Mouse (Mus musculus): Measurements from ENCODE around the gene Gria4. TPM values are rescaled to one million over a fixed set of nuclear protein-coding genes. Genes with fewer than 3 reads are reported as not detected.
"Not testable (repeated sequence)": the region's sequence is repeated elsewhere in the genome, so short reads cannot be mapped to it uniquely, and the experiment has no call there.

Gria4 gene
- total RNA-seq, 1 experiment from 2014 or later: not detected

DNA sequence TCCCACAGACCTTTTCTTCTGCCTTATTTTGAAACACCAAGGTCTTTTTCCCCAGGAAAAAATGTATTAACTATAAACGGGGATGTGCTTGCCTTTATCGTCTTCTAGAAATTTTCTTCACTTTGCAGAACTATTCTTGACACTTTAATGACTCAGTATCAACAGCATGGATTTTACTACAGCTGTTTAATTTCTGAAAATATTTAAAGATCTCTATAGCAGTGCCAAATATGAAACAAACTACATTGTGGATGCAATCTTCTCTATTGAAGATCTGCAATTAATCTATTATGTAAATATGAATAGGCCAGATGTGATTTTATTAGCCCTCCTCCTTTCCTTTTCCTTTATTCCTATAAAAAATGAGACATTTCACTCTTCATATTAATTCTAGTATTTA, 194.2 kb downstream of the Gria4 start:
- no peak for ATAC-seq (replicated peaks; ENCODE audit: low read depth, poor library complexity, severe bottlenecking)

DNA sequence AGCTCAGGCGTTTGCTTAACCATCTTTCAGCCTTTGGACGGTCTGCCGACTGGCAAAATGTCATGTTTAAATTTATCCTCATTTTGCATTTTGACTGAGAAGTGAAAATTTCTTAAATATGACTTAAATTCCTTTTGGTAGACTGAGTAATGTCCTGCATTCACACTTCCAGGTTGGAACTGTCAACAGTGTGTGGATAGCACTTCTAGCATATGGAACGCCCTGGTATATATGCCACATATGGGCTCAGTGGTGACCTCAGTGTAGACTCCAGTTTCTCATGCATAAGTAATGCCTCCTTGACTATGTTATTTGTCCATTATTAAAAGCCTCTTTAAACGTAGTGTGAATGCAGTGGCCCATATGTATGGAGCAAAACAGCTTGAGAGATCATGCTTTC, 222.4 kb downstream of the Gria4 start:
- no peak for ATAC-seq (replicated peaks; ENCODE audit: low read depth, poor library complexity, severe bottlenecking)

DNA sequence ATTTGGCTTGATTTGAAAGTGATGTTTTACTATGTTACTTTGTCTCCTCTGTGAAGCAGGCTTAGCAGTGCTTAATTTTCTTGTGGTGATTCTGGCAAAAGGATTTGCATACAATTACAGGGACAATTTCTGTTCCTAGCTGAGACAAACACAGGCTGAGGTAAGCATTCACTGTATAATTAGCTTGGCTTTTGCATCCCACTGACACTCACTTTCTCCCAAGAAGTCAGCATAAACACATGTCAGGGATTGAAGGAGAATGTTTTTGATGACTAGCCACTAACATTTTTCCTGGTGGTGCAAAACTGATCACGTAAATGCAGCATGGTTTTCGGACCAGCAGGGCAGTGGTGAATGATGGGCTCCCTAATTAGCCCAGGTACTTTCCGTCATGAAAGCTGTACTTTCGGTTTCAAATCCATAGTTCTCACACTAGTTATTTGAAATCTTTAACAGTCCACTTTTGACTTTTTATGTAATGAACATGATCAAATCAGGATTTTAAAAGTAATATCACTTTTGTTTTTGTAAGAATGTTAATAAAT, 240.5 kb downstream of the Gria4 start:
- ATAC-seq (replicated peaks; ENCODE audit: low read depth, poor library complexity, severe bottlenecking): no peak

DNA sequence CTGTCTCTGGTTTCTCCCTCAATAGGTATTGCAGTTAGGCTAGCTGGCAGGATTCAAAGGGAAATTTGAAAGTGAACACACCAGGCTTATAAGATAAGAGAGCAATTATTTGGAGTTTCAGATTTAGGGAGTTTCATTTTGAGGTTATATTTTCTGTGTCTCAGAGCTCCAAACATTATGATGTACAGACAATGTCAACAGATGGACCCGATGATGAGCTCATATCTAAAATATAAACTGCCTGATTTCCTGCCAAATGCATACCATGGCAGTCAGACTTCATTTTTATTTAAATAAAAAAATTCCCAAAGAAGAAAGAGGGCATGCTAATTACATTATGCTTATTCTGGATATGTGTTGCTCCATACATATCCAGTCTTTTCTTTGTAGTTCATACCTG, 256.8 kb downstream of the Gria4 start:
- no peak for ATAC-seq (replicated peaks; ENCODE audit: low read depth, poor library complexity, severe bottlenecking)

DNA sequence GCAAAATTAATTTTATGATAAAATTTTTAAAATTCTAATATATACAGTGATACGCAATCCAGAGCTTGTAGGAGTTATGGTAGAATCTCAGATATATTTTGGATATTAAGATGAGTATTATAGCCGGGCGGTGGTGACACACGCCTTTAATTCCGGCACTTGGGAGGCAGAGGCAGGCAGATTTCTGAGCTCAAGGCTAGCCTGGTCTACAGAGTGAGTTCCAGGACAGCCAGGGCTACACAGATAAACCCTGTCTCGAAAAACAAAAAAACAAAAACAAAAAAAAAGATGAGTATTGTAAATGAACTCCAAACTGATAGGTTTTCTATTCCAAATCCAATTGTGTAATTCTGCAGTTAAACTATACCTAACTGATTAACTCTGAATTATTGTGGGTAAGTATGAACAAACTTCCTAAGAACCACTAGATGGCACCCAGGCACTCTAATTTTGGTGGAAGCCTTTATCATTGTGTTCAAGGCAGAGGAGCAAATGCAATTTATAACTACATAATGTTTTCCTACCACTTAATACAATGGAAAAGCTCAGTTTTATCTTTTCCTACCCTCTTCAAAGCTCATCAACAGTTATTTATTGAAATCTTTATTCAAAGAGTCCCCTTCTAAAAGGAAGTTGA, 259.4 kb downstream of the Gria4 start:
- peak; percentile 47; the same call in 1 of the 2 replicates for ATAC-seq (replicated peaks; ENCODE audit: low read depth, poor library complexity, severe bottlenecking)

DNA sequence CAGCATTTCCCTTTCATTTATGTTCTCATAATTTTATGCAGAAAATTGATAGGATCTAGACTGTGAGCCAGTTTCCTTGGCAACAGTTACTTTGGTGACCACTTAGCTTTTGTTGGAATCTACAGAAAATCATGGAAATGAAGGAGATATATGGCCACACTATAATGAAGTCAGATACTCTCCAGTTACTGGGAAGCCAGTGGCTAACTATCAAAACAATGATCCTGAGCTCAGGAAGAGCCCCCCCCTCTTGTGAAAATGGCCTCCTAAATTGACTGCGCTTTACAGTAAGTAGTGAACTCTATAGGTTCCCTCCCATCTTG, 281.5 kb downstream of the Gria4 start:
- no peak for ATAC-seq (replicated peaks; ENCODE audit: low read depth, poor library complexity, severe bottlenecking)

DNA sequence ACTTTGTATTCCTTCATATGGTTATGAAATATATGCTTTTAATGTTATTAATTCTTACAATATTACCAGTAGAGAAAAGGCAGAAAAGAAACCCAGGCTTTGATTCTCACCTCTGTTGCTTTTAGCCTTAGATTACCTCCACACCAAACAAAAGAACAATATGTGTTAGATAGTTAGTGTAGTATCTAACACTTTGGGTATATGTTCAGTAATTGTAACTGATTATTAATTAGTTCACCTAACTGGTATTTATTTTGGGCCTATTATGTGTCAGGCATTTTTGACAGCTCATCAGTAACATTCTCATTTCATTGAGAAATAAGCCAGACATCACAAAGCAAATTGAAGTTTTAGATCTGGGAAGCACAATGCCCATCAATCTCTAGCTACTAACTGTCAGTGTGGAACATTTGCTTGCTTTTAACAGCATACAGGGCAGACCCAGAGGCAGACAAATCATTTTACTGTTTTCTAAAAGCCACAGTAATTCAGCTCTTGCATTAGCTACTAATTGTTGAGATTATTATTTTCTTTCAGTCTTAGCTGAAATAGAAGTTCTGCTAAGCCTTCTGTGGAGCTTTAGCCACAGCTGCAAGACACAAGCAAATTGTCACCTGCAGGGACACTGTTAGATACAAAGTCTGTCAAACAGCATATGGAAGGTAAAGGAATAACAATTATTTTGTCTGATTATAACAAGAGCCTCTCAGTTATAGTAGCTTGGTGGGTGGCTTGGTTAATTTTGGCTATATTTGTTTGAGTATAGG, 282.1 kb downstream of the Gria4 start:
- no peak for ATAC-seq (replicated peaks; ENCODE audit: low read depth, poor library complexity, severe bottlenecking)

DNA sequence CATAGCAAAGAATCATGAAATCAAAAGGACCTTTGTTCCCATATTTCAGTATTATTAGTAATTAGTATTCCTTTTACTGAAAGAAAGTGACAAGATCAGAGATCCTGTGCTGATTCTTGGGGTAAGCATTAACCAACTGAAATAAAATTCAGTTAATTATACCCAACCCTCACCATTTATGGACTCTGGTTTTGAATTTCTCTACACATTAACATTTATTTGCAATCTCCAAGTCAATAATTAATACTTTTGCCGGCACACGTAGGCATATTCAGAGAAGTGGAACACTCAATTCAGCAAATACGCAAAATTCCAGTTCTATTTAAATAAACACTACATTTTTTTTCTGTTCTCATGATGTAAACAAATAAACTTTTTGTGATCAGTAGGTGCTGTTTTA, 289.9 kb downstream of the Gria4 start:
- no peak for ATAC-seq (replicated peaks; ENCODE audit: low read depth, poor library complexity, severe bottlenecking)

DNA sequence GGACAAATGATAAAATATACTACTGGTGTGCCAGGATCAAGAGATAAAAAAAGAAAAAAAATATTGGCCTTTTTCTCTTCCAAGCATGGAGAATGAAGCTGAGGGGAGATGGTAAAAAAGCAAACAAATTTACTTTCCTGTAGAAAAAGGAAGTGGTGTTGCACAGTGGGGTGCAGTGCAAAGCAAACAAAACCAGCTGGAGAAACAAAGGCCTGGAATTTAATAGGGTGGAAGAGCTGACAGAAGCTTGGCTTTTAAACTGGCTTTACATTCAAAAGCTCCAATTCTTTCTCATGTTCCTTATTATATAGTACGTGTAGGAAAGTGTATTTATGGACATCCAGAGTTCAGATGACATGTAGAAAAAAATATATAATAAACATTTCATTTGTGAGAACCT, 290.9 kb downstream of the Gria4 start:
- ATAC-seq (replicated peaks; ENCODE audit: low read depth, poor library complexity, severe bottlenecking): no peak

DNA sequence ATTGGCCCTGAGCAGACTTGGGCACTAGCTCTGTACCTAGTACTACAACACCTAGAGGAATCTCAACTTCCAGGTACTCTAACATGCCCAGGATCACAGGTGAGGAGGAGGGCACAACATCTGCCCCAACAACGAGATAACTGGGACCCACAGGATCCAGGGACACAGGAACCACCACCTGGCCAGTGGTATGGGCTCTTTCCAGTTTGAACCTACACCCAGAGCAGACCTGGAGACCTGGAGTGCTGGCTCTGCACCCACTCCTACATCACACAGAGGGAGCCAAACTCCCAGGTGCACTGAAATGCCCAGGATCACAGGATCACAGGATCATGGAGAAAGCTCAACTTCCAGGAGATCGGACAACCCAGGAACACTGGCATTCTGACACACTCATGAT, 309.6 kb downstream of the Gria4 start:
- no peak for ATAC-seq (replicated peaks; ENCODE audit: low read depth, poor library complexity, severe bottlenecking)

DNA sequence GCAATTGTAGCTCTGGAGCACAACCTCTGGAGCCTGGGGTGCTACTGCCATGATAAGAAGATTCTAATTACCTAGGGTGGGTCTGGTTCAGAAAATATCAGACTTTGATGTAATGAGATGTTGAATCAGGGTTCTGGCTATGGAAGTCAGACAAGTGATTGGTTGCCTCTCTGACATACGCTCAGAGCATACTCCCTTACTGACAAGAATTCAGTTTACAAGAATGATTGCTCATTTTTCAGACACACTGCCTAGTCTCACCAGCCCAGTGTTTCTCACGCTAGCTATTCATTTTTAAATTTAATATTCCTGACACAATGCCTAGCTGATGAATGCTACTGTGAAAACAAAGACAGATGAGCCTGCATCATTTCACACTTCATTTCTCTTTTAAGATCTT, 311.5 kb downstream of the Gria4 start:
- no peak for ATAC-seq (replicated peaks; ENCODE audit: low read depth, poor library complexity, severe bottlenecking)

DNA sequence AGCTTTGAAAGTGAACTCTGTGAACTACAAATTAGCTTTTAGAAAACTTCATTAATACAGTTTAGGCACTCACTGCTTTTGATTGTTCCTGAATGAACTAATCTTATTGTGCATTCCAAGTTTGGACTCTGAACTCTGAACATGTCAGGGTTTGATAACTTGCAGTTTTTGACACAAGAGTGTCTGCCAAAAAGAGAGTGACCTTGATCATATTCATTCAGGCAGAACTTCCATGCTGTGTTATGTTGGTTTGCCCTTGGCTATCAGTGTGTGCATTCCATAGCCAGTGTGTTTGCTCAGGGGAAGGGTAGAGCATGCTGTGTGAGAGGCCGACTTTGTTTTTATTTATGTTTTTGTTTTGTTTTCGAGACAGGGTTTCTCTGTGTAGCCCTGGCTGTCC, 325.2 kb downstream of the Gria4 start:
- ATAC-seq (replicated peaks; ENCODE audit: low read depth, poor library complexity, severe bottlenecking): no peak

DNA sequence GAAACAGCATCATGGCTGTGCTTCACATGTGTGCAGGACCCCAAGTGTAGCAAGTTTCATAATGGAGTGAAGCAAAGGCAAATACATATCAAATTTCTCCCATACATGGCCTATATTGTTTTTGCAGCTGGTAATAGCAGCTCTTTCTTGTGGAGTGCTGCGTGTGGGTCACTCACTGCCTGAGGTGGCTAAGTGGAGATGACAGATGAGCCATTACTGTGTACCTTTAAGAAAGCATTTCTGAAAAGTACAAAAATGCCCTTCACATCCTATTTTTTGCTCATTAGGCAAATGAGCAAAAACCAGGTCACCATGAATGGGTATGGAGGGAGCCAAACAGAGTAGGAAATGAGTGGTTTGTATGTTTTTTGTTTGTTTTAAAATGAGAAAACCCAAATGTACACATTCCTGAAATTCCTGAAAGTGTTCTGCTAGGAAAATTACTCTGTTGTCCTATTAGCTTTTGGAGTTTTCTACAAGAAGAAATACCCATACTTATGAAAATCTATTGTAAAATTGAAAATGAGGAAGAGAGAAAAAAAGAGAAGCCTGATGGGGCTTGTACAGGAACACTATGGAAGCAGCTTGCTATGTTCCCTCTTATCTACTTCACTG, 336.5 kb downstream of the Gria4 start:
- ATAC-seq (replicated peaks; ENCODE audit: low read depth, poor library complexity, severe bottlenecking): no peak

DNA sequence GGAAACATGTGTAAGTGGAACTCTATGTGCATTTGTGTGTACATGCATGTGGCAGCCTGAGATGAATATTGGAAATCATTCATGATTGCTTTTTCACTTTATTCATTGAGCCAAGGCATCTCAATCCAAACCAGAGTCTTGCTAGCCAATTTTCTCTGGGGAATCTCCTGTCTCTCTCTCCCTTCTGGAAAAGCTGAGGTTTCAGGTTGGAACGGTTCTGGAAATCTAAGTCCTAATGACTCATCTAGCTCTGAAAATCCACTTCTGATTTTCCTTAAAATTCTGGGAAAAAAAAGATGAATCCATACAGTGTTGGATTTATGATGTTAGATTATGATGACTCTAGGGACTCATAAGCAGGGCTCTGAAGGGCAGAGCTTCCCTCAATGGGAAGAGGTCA, 337.8 kb downstream of the Gria4 start:
- ATAC-seq (replicated peaks; ENCODE audit: low read depth, poor library complexity, severe bottlenecking): no peak

DNA sequence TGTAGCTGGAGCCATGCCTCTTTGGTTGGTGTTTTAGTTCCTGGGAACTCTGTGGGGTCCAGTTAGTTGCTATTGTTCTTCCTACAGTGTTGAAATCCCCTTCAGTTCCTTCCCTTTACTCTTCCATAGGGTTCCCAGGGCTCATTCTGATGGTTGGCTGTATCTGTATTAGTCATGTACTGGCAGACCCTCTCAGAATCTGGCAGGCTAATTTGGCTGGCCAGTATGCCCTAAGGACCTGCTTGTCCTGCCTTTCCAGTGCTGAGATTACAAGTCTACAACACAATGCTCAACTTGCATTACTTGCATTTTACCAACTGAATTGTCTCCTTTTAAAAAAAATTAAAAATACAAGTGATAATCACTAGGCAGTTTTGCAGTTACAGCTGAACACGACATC, 338.4 kb downstream of the Gria4 start:
- ATAC-seq (replicated peaks; ENCODE audit: low read depth, poor library complexity, severe bottlenecking): no peak

DNA sequence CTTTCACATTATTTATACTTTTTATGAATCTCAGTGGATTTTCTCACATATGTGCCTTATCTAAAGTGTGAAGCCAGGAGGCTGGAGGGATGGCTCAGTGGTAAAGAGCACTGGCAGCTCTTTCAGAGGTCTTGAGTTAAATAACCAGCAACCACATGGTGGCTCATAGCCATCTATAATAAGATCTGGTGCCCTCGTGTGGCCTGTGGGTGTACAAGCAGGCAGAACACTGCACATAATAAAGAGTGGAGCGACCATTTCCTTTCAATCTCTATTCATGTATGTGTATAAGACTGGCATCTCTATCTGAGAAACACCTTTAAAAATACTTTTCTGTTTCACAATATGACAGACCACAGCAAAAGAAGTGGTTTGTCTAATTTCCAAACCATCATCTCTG, 353.1 kb downstream of the Gria4 start:
- peak; percentile 99 for ATAC-seq (replicated peaks; ENCODE audit: low read depth, poor library complexity, severe bottlenecking)

DNA sequence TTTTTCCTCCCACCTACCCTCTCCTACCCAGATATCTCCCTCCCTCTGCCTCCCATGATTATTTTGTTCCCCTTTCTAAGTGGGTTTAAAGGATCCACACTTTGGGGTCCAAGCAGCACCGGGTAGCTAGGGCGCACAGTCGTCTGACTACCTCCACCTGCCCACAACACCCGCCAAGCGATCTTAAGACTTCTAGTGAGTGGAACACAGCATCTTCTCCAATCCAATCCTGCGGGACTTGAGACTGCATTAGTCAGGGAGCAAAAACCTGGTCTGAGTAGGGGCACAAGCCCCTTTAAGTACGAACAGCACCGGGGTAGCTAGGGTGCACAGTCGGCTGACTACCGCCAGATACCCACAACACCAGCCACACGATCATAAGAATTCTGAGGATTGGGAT, 395.2 kb downstream of the Gria4 start:
- ATAC-seq (replicated peaks; ENCODE audit: low read depth, poor library complexity, severe bottlenecking): not testable (repeated sequence)

DNA sequence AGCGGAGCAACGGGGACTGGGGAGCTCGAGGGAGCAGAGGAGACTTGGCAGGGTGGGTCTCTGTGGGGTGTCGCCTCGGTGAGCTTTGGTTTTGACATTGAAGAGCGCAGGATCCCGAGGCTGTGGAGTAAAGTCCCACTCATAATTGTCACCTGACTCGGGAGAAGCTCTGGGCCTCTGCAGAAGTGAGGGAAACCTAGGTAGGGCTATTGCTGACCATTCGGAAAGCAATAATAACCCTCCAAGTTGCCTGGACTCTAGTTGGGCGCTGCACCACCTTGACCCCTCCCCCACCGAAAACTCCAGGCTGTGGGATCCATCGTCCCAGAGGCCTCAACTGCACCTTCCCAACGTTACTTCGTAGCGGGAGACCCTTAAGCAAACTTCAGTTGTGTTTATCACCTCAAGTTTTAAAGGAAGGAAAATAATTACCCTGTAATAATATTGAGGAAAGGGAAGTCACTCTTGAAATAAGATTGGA, 419.4 kb downstream of the Gria4 start:
- peak; percentile 7 for ATAC-seq (replicated peaks; ENCODE audit: low read depth, poor library complexity, severe bottlenecking)

DNA sequence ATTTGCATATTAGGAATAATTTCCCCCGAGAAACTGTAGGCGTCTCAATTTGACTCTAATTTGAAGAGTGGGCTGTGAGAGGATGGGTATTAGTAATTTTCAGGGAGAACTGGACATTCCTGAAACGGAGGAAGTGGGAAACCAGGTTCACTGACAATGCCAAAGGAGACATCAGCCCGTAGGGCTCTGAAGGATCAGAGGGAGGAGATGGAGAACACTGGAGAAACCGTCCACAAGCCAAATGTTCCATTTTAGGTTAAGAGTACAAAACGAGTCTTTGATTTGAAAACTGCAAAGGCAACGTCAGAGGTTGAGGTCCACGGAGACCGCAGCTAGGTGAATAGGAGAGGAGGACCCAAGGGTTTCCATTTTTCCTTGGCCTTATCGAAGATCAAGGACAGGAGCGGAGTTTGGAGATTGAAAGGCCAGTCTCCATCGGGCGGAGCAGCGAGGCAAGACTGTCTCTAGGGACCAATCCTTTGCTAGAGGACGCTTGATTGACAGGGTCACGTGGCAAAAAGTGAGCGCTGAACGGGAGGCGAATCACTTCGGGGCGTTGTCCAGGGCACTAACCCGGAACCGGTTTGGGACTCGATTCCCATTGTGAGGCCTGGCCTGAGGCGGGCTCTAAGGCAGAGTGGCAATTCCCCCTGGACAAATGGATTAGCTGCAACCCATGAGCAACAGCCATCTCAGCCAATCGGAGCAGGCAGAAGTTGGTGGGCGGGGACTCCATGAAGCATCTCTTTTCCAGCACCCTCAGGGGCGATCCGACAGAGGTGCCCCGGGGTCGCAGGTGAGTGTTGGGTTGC, 420.0 kb downstream of the Gria4 start, which contains the start of gene Msantd4:
Gene Msantd4, plus strand, starts transcription at position 735 of the 812 bp plus-strand sequence.
- peak; percentile 98 for ATAC-seq (replicated peaks; ENCODE audit: low read depth, poor library complexity, severe bottlenecking)

Data from common myeloid progenitor, adult 5-6 weeks (primary cell).